Mouse (Mus musculus): ENCODE data around the gene Gm20388.
A peak's percentile ranks its signal among the peaks of the same experiment; 100 is the strongest.

DNA sequence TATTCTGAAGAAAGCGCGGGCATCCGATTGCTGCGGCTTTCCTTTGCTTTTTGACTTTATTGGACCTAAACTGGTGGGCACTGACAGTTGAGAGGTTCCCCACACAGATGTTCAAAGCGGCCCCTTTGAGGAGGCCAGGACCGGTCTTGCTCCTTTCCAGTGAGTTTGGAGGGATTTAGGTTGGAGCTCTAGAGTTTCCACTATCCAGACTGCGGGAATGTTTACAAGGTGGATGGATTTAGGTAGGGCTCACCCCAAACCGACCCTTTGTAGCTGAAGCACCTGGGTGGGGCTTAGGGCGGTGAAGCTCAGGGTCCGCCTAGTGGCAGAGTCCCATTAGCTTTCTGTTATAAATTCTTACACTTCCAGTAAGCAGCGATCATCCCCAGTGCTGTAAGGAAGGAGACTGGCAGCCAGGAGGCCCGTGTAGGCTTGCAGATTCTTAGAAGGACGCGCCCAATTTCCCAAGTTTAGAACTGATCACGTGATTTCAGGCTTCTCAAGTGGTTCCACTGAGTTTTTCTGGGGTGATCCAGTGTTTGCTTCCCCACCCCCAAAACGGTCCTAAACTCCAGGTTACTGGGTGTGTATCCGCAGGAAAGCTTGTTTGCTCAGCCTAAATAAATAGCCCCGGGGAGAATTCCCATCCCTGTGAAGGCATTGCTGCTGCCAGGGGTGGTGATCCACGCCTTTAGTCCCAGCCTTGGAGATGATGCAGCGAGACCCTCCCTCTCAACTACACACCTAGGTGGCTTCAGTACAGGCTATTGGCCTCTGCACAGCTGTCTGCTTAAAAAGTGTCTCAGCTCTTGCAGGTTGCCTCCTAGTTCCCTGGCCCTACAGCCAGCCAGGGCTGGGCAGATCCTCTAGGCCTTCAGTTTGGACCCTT lies 1680.8 kb downstream of the Gm20388 start:
- peak; percentile 31 for TF ChIP-seq CTCF (IDR thresholded peaks at IDR 0.05; ENCODE audit: low read depth, low read length)
- no peak for TF ChIP-seq POLR2A (IDR thresholded peaks at IDR 0.05; ENCODE audit: insufficient read depth, low read length)
- TF ChIP-seq EP300 (IDR thresholded peaks at IDR 0.05; ENCODE audit: insufficient read depth, low read depth, low read length), result no peak

Data from ES-Bruce4 (cell line).